Mouse (Mus musculus) hindbrain, embryonic 12.5 days (tissue): ENCODE measurements at regions not wholly inside any gene's neighbourhood (a gene's known extent, or its start where the extent isn't known, plus 50 kb on each side); places are given as distances from the start of the nearest gene placed in this dataset.

Source experiments
- ATAC-seq: fragments of 200-750 bp; cut with Nextera tagmentation; 2 replicates; pipeline ENCODE4 v1.8.0; 2017; ENCODE audit warnings: moderate TSS enrichment; ENCODE audit not compliant: low FRiP score
- H3K27ac ChIP-seq: fragments of 300-500 bp; sonication (generic); 2 replicates; pipeline ENCODE4 v1.5.1; 2016; ENCODE audit warnings: mild to moderate bottlenecking
- H3K27me3 ChIP-seq: fragments of 300-500 bp; sonication (generic); 2 replicates; pipeline ENCODE4 v1.6.1; 2016; ENCODE audit warnings: mild to moderate bottlenecking
- H3K36me3 ChIP-seq: fragments of 300-500 bp; sonication (generic); 2 replicates; pipeline ENCODE4 v1.6.1; 2016; ENCODE audit warnings: mild to moderate bottlenecking
- H3K4me1 ChIP-seq: fragments of 300-500 bp; sonication (generic); 2 replicates; pipeline ENCODE4 v1.6.1; 2016
- H3K4me2 ChIP-seq: fragments of 300-500 bp; sonication (generic); replicated peaks from 2 replicates; pipeline ENCODE4 v1.6.1; 2016; ENCODE audit warnings: mild to moderate bottlenecking
- H3K4me3 ChIP-seq: fragments of 300-500 bp; sonication (generic); 2 replicates; pipeline ENCODE4 v1.5.1; 2016; ENCODE audit warnings: mild to moderate bottlenecking
- H3K9ac ChIP-seq: fragments of 300-500 bp; sonication (generic); 2 replicates; pipeline ENCODE4 v1.6.1; 2016; ENCODE audit warnings: mild to moderate bottlenecking, moderate library complexity
- H3K9me3 ChIP-seq: fragments of 300-500 bp; sonication (generic); replicated peaks from 2 replicates; pipeline ENCODE4 v1.6.1; 2016; ENCODE audit warnings: mild to moderate bottlenecking
- WGBS: fragments of 180-500 bp; shearing (Covaris S2); methylation state at CpG from one replicate; pipeline ENCODE4 v1.1.7; 2016; 5-methylcytosine and 5-hydroxymethylcytosine counted together

GRCm38 (mm10) chr9:23150874-23151273, 72.0 kb upstream of the Bmper start:
- Histone ChIP-seq H3K4me2 (no peak overlapping the region), H3K9me3 (no peaks in the 10 kb centered on the region), H3K4me1 (0 out of 2 replicates have a peak, but pooled peaks cover 3% of the 10 kb centered on the region), H3K9ac (no peak overlapping the region), H3K27me3 (no peaks in the 10 kb centered on the region), H3K27ac (no peak overlapping the region), H3K4me3 (no peak overlapping the region), H3K36me3 (no peaks in the 10 kb centered on the region)
- no peak for ATAC-seq
- WGBS = 82% methylated on average over 3 of the region's 3 CpGs

DNA sequence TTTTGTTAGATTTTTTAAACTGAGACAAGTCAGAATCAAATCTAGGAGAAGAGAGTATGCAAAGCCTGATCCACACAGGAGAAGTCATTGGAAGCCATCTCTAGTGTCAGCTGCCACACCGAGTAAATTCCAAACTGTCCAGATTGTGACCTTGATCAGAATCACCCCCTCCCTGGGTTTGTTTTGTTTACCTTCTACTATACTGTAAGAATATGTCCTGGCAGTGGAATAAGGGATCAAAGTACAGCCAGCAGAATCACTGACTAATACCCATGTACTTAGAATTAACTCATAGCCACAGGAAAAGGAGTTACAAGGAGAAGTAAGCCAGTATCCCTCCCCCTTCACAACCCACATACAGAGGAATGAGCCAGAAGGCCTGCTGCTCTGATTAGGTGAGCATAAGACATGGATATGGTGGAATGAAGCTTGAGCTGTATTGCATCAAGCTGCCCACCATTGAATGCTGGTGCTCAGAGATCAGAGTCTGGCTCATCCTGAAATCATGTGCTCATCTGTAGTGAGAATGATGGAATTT, 70.9 kb upstream of the Bmper start:
- 81% methylated on average over 1 of the region's 1 CpGs for WGBS
- ATAC-seq = no peak
- no peaks in the 10 kb centered on the region for H3K9me3 ChIP-seq

GRCm38 (mm10) chr9:23156820-23157570, 65.9 kb upstream of the Bmper start:
- no peak for ATAC-seq
- Histone ChIP-seq H3K27me3 (no peaks in the 10 kb centered on the region), H3K27ac (no peak overlapping the region), H3K4me2 (no peak overlapping the region), H3K4me3 (no peak overlapping the region), H3K4me1 (no peaks in the 10 kb centered on the region), H3K9ac (no peak overlapping the region), H3K36me3 (no peaks in the 10 kb centered on the region), H3K9me3 (no peaks in the 10 kb centered on the region)
- 55% methylated on average over 5 of the region's 5 CpGs for WGBS

More for the DNA sequence above, 70.9 kb upstream of the Bmper start:
- no peak overlapping the region for H3K4me2 ChIP-seq
- no peak overlapping the region for H3K4me3 ChIP-seq
- H3K9ac ChIP-seq = no peak overlapping the region
- no peaks in the 10 kb centered on the region for H3K27me3 ChIP-seq
- 0 out of 2 replicates have a peak, but pooled peaks cover 3% of the 10 kb centered on the region for H3K4me1 ChIP-seq
- H3K27ac ChIP-seq = no peak overlapping the region
- H3K36me3 ChIP-seq = no peaks in the 10 kb centered on the region

DNA sequence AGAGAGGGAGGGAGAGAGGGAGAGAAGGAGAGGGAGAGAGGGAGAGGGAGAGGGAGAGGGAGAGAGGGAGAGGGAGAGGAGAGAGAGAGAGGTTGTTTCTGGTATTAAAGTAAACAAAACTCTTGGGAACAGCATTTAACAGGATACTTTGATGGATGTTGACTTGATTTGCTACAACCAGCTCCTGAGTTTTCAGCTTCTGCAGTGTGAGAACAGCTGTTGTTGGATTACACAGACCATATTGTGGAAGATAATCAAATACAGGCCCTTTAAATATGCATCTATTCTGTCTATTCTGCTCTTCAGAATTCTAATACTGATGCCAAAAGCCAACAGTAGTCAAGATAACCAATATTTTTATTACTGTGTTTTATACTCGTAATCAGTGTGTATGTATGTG, 64.4 kb upstream of the Bmper start:
- no peaks in the 10 kb centered on the region for H3K36me3 ChIP-seq

GRCm38 (mm10) chr9:23161346-23161745, 61.5 kb upstream of the Bmper start:
- no peak overlapping the region for H3K9ac ChIP-seq
- H3K36me3 ChIP-seq = no peaks in the 10 kb centered on the region
- H3K4me3 ChIP-seq = no peak overlapping the region
- H3K27ac ChIP-seq = no peak overlapping the region
- WGBS = 88% methylated on average over 7 of the region's 7 CpGs
- no peaks in the 10 kb centered on the region for H3K4me1 ChIP-seq
- ATAC-seq = no peak
- H3K9me3 ChIP-seq = no peaks in the 10 kb centered on the region
- no peaks in the 10 kb centered on the region for H3K27me3 ChIP-seq
- H3K4me2 ChIP-seq = no peak overlapping the region

More for the DNA sequence above, 64.4 kb upstream of the Bmper start:
- ATAC-seq = no peak
- WGBS = 86% methylated on average over 1 of the region's 1 CpGs
- H3K27ac ChIP-seq = no peak overlapping the region
- H3K4me2 ChIP-seq = no peak overlapping the region
- H3K9ac ChIP-seq = no peak overlapping the region
- H3K4me3 ChIP-seq = no peak overlapping the region
- H3K27me3 ChIP-seq = no peaks in the 10 kb centered on the region
- H3K4me1 ChIP-seq = no peaks in the 10 kb centered on the region
- no peaks in the 10 kb centered on the region for H3K9me3 ChIP-seq

- WGBS = 95% methylated on average over 2 of the region's 2 CpGs
- Histone ChIP-seq H3K9ac (no peak overlapping the region), H3K27ac (no peak overlapping the region), H3K36me3 (no peaks in the 10 kb centered on the region), H3K9me3 (no peaks in the 10 kb centered on the region), H3K27me3 (no peaks in the 10 kb centered on the region), H3K4me1 (no peaks in the 10 kb centered on the region), H3K4me2 (no peak overlapping the region), H3K4me3 (no peak overlapping the region)
- no peak for ATAC-seq
These were observed 55.8 kb upstream of the Bmper start for GRCm38 (mm10) chr9:23167056-23167591.

DNA sequence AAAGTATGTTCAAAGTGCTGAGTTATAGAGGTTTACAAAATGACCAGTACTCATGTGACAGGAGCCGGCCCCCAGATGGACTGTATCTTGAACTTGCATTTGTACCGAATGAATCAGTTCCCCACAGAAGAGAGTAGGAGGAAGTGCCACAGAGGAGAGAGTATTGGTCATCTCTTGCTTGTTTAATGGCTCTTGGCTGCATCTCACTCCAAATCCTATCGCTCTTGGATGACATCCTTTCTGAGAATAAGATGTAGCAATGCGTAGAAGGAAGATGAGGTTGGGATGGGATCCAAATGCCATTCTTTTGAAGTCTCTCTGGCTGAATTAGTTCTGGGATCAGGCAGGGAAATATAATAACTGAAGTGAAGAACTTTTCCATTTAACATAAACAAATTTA, 55.2 kb upstream of the Bmper start:
- Histone ChIP-seq H3K4me3 (no peak overlapping the region), H3K27ac (no peak overlapping the region), H3K4me1 (no peaks in the 10 kb centered on the region), H3K27me3 (no peaks in the 10 kb centered on the region), H3K36me3 (no peaks in the 10 kb centered on the region), H3K9me3 (no peaks in the 10 kb centered on the region), H3K4me2 (no peak overlapping the region), H3K9ac (no peak overlapping the region)
- WGBS = 91% methylated on average over 4 of the region's 4 CpGs
- no peak for ATAC-seq

GRCm38 (mm10) chr9:23168149-23168548, 54.7 kb upstream of the Bmper start:
- Histone ChIP-seq H3K9ac (no peak overlapping the region), H3K9me3 (no peaks in the 10 kb centered on the region), H3K27ac (no peak overlapping the region), H3K4me3 (no peak overlapping the region), H3K27me3 (no peaks in the 10 kb centered on the region), H3K4me2 (no peak overlapping the region), H3K36me3 (no peaks in the 10 kb centered on the region), H3K4me1 (no peaks in the 10 kb centered on the region)
- 77% methylated on average over 4 of the region's 4 CpGs for WGBS
- ATAC-seq = no peak

DNA sequence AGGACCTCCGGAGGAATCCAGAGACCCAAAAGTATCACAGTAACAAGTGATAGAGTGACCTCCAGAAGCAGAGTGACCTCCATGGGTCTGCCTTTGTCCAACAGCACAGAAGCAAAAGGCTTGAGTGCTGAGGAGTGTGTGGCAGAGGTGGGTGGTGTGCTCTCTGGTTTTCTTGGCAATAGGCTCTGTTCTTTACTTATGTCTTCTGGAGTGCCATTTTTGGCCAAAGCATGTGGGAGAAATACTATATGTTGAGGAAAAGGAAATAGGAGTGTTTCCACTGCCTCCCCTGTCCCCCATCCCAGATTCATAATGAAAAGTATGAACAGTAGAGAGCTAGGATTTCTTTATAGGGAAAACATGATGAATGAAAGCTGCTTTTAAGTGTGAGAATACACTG, 51.5 kb upstream of the Bmper start:
- no peak overlapping the region for H3K9ac ChIP-seq

More for the DNA sequence above, 51.5 kb upstream of the Bmper start:
- Histone ChIP-seq H3K27ac (no peak overlapping the region), H3K9me3 (no peaks in the 10 kb centered on the region), H3K4me2 (no peak overlapping the region), H3K27me3 (no peaks in the 10 kb centered on the region), H3K36me3 (no peaks in the 10 kb centered on the region), H3K4me1 (no peaks in the 10 kb centered on the region), H3K4me3 (no peak overlapping the region)
- no peak for ATAC-seq
- WGBS = 97% methylated on average over 1 of the region's 1 CpGs
